Mouse (Mus musculus) heart, postnatal 0 days (tissue): Measurements from ENCODE around the gene Ciao2b. TPM values are rescaled to one million over a fixed set of nuclear protein-coding genes. Genes with fewer than 3 reads are reported as not detected.

Experiments used
- ATAC-seq: fragments of 200-750 bp; cut with Nextera tagmentation; 2 replicates; pipeline ENCODE4 v1.8.0; 2017; ENCODE audit warnings: low read depth, moderate number of reproducible peaks, moderate library complexity; ENCODE audit not compliant: insufficient read depth
- DNase-seq: peaks from one replicate; pipeline ENCODE4 v3.0.0-alpha.2; 2016; ENCODE audit warnings: low spot score
- H3K27ac ChIP-seq: fragments of 300-500 bp; sonication (generic); 2 replicates; pipeline ENCODE4 v1.5.1; 2014; ENCODE audit warnings: low read depth, mild to moderate bottlenecking
- H3K27me3 ChIP-seq: fragments of 300-500 bp; sonication (generic); 2 replicates; pipeline ENCODE4 v1.6.1; 2014; ENCODE audit warnings: low read length, mixed read lengths; ENCODE audit not compliant: control insufficient read depth, insufficient read depth
- H3K36me3 ChIP-seq: fragments of 300-500 bp; sonication (generic); replicated peaks from 2 replicates; pipeline ENCODE4 v1.6.1; 2014; ENCODE audit warnings: low read length, mixed read lengths; ENCODE audit not compliant: control insufficient read depth, insufficient read depth
- H3K4me1 ChIP-seq: fragments of 300-500 bp; sonication (generic); 2 replicates; pipeline ENCODE4 v1.6.1; 2014; ENCODE audit warnings: antibody characterized with exemption; ENCODE audit not compliant: control insufficient read depth, insufficient read depth
- H3K4me2 ChIP-seq: fragments of 300-500 bp; sonication (generic); 2 replicates; pipeline ENCODE4 v1.6.1; 2014; ENCODE audit warnings: low read depth, mild to moderate bottlenecking, low read length, moderate library complexity
- H3K4me3 ChIP-seq: fragments of 300-500 bp; sonication (generic); 2 replicates; pipeline ENCODE4 v1.5.1; 2014; ENCODE audit warnings: low read depth, low read length
- H3K9ac ChIP-seq: fragments of 300-500 bp; sonication (generic); replicated peaks from 2 replicates; pipeline ENCODE4 v1.6.1; 2014; ENCODE audit warnings: low read depth, low read length, mixed read lengths
- H3K9me3 ChIP-seq: fragments of 300-500 bp; sonication (generic); replicated peaks from 2 replicates; pipeline ENCODE4 v1.6.1; 2016; ENCODE audit warnings: low read length; ENCODE audit not compliant: control insufficient read depth
- CTCF ChIP-seq: IDR thresholded peaks from 2 replicates; pipeline ENCODE4 v1.5.1; 2016; ENCODE audit warnings: antibody characterized with exemption, control low read depth, low read depth
- EP300 ChIP-seq: IDR thresholded peaks from 2 replicates; pipeline ENCODE4 v1.6.1; 2016; ENCODE audit warnings: antibody characterized with exemption, low read depth
- WGBS: fragments of 180-500 bp; shearing (Covaris S2); extraction: QIAGEN DNeasy Blood & Tissue Kit; methylation state at CpG from one replicate; pipeline ENCODE4 v1.1.7; 2014; 5-methylcytosine and 5-hydroxymethylcytosine counted together
- polyA plus RNA-seq: library from polyadenylated mRNA; unstranded; fragments of >200 nt; fragmentation: Nextera tagmentation; extraction: Ambion mirVana; gene quantifications from 2 replicates; pipeline ENCODE4 v1.2.1, GENCODE M21; 2015
- total RNA-seq: library from RNA; depleted of rRNA; stranded (reverse); fragments of >200 nt; gene quantifications from 2 replicates; pipeline ENCODE4 v1.2.3, GENCODE M21; 2014; ENCODE audit warnings: low replicate concordance

Ciao2b gene
- total and polyA plus RNA-seq, 2 experiments from 2014 or later = 141 to 184 TPM

- Histone ChIP-seq H3K9me3 (no peaks in the 10 kb centered on the region), H3K9ac (no peak overlapping the region), H3K4me2 (no peak overlapping the region), H3K27me3 (no peaks in the 10 kb centered on the region), H3K36me3 (no peaks in the 10 kb centered on the region), H3K27ac (no peak overlapping the region), H3K4me3 (no peak overlapping the region), H3K4me1 (peaks cover 6% of the 10 kb centered on the region; the same call in 1 of the 2 replicates)
- ATAC-seq = no peak
- TF ChIP-seq EP300 (no peak), CTCF (no peak)
- 68% methylated on average over 5 of the region's 5 CpGs for WGBS
- DNase-seq = no peak
These were observed 21.0 kb downstream of the Ciao2b start for GRCm38 (mm10) chr8:104620765-104621164.

GRCm38 (mm10) chr8:104613119-104613518, 28.6 kb downstream of the Ciao2b start:
- no peak for ATAC-seq
- TF ChIP-seq EP300 = no peak
- TF ChIP-seq CTCF = no peak
- WGBS = 27% methylated on average over 4 of the region's 4 CpGs
- Histone ChIP-seq H3K9me3 (no peaks in the 10 kb centered on the region), H3K27ac (peak overlapping the region; percentile 91), H3K4me1 (peaks cover 51% of the 10 kb centered on the region), H3K4me2 (peak overlapping the region; percentile 3; the same call in 1 of the 2 replicates), H3K4me3 (no peak overlapping the region), H3K9ac (no peak overlapping the region), H3K36me3 (no peaks in the 10 kb centered on the region), H3K27me3 (no peaks in the 10 kb centered on the region)
- DNase-seq = no peak

- H3K36me3 ChIP-seq = no peaks in the 10 kb centered on the region
- WGBS = 20% methylated on average over 4 of the region's 4 CpGs
- ATAC-seq = no peak
- TF ChIP-seq CTCF (no peak), EP300 (no peak)
- H3K27ac ChIP-seq = peak overlapping the region; percentile 91
- H3K4me1 ChIP-seq = peaks cover 66% of the 10 kb centered on the region
- H3K4me3 ChIP-seq = no peak overlapping the region
- no peaks in the 10 kb centered on the region for H3K27me3 ChIP-seq
- DNase-seq = no peak
- H3K4me2 ChIP-seq = no peak overlapping the region
- H3K9ac ChIP-seq = 0 out of 2 replicates have a peak overlapping the region, but pooled peaks have one; percentile 2
- no peaks in the 10 kb centered on the region for H3K9me3 ChIP-seq
These were observed 30.2 kb downstream of the Ciao2b start for GRCm38 (mm10) chr8:104611613-104612012.

GRCm38 (mm10) chr8:104610185-104610766, 31.5 kb downstream of the Ciao2b start:
- Histone ChIP-seq H3K27ac (peak overlapping the region; percentile 91), H3K9ac (no peak overlapping the region), H3K4me2 (peak overlapping the region; percentile 38), H3K27me3 (no peaks in the 10 kb centered on the region), H3K4me3 (no peak overlapping the region), H3K4me1 (peaks cover 76% of the 10 kb centered on the region), H3K9me3 (no peaks in the 10 kb centered on the region), H3K36me3 (no peaks in the 10 kb centered on the region)
- TF ChIP-seq EP300 (peak; percentile 99), CTCF (no peak)
- ATAC-seq = peak; percentile 80
- WGBS = 21% methylated on average over 12 of the region's 12 CpGs
- peak; percentile 94 for DNase-seq

GRCm38 (mm10) chr8:104609222-104609621, 32.5 kb downstream of the Ciao2b start:
- TF ChIP-seq EP300 (peak; percentile 86), CTCF (no peak)
- Histone ChIP-seq H3K4me3 (peak overlapping the region; percentile 9; the same call in 1 of the 2 replicates), H3K4me1 (peaks cover 81% of the 10 kb centered on the region)

More at GRCm38 (mm10) chr8:104609222-104609621, 32.5 kb downstream of the Ciao2b start:
- Histone ChIP-seq H3K9ac (0 out of 2 replicates have a peak overlapping the region, but pooled peaks have one; percentile 16), H3K4me2 (peak overlapping the region; percentile 38), H3K36me3 (no peaks in the 10 kb centered on the region), H3K27me3 (no peaks in the 10 kb centered on the region), H3K9me3 (no peaks in the 10 kb centered on the region), H3K27ac (peak overlapping the region; percentile 91)
- ATAC-seq (peak; percentile 57), DNase-seq (peak; percentile 85)
- 21% methylated on average over 8 of the region's 8 CpGs for WGBS
